Mouse (Mus musculus) skeletal muscle tissue, postnatal 0 days (tissue): ENCODE measurements around the gene Syce1. TPM values are rescaled to one million over a fixed set of nuclear protein-coding genes. Genes with fewer than 3 reads are reported as not detected.

Experiments
- polyA plus RNA-seq: library from polyadenylated mRNA; unstranded; fragments of >200 nt; fragmentation: Nextera tagmentation; extraction: Ambion mirVana; gene quantifications from 2 replicates; pipeline ENCODE4 v1.2.1, GENCODE M21; 2015

The Syce1 gene
- polyA plus RNA-seq, result 0.21 TPM in 1 of 2 replicates, not detected in the other

GRCm38 (mm10) chr7:140787406-140788052 lies at the start of gene Syce1:
Gene Syce1, minus strand, starts transcription at chr7:140787852.

GRCm38 (mm10) chr7:140834968-140835757 lies 47.5 kb upstream of the Syce1 start, which contains the start of gene Urah:
Gene Urah, plus strand, starts transcription at chr7:140835018.

GRCm38 (mm10) chr7:140821653-140822329 lies 34.1 kb upstream of the Syce1 start, which contains the start of gene Zfp941:
Gene Zfp941, minus strand, starts transcription at chr7:140822178.

GRCm38 (mm10) chr7:140763447-140764020 lies 24.1 kb downstream of the Syce1 start, which contains the start of gene Cyp2e1:
Gene Cyp2e1, plus strand, starts transcription at chr7:140763739.

Other genes with a start within 250 kb of the Syce1 start
- gene Olfr538, start 220.0 kb downstream of the Syce1 start, polyA plus RNA-seq, result not detected in 2 replicates
- not detected in 2 replicates for gene Olfr46, start 186.6 kb downstream of the Syce1 start, polyA plus RNA-seq
- gene Olfr61, start 158.9 kb downstream of the Syce1 start, polyA plus RNA-seq, result not detected in 2 replicates
- gene Olfr53, start 141.4 kb downstream of the Syce1 start, polyA plus RNA-seq, result not detected in 2 replicates
- gene Olfr539, start 127.9 kb downstream of the Syce1 start, polyA plus RNA-seq, result not detected in 2 replicates
- not detected in 2 replicates for gene Olfr45, start 105.9 kb downstream of the Syce1 start, polyA plus RNA-seq
- gene Olfr541, start 90.6 kb downstream of the Syce1 start, polyA plus RNA-seq, result not detected in 2 replicates
- gene Cyp2e1, start 24.1 kb downstream of the Syce1 start, polyA plus RNA-seq, result 0.29 and 13.1 TPM in 2 replicates
- gene Zfp941, start 34.3 kb upstream of the Syce1 start, polyA plus RNA-seq, result 0.11 and 0.14 TPM in 2 replicates
- gene Urah, start 47.2 kb upstream of the Syce1 start, polyA plus RNA-seq, result 5.0 TPM in 1 of 2 replicates, not detected in the other
- gene Scgb1c1, start 57.7 kb upstream of the Syce1 start, polyA plus RNA-seq, result not detected in 2 replicates
- gene Odf3, start 60.0 kb upstream of the Syce1 start, polyA plus RNA-seq, result not detected in 2 replicates
- gene Gm45785, start 68.5 kb upstream of the Syce1 start, polyA plus RNA-seq, result not detected in 2 replicates
- gene Ric8a, start 69.1 kb upstream of the Syce1 start, polyA plus RNA-seq, result 40.2 and 42.3 TPM in 2 replicates
- gene Bet1l, start 69.7 kb upstream of the Syce1 start, polyA plus RNA-seq, result 35.0 and 37.4 TPM in 2 replicates
- 170 and 182 TPM in 2 replicates for gene Psmd13, start 94.1 kb upstream of the Syce1 start, polyA plus RNA-seq
- gene Sirt3, start 94.5 kb upstream of the Syce1 start, polyA plus RNA-seq, result 28.6 and 32.3 TPM in 2 replicates
- gene Cox8b, start 112.6 kb upstream of the Syce1 start, polyA plus RNA-seq, result 998 and 1,212 TPM in 2 replicates
- 0.02 and 0.06 TPM in 2 replicates for gene Nlrp6, start 133.1 kb upstream of the Syce1 start, polyA plus RNA-seq
- 8.7 and 9.2 TPM in 2 replicates for gene Pgghg, start 153.5 kb upstream of the Syce1 start, polyA plus RNA-seq
- gene Ifitm5, start 162.4 kb upstream of the Syce1 start, polyA plus RNA-seq, result 1.2 and 2.4 TPM in 2 replicates
- not detected in 2 replicates for gene Gm45717, start 168.1 kb upstream of the Syce1 start, polyA plus RNA-seq
- 680 and 694 TPM in 2 replicates for gene Ifitm2, start 168.1 kb upstream of the Syce1 start, polyA plus RNA-seq
- 12.1 and 16.9 TPM in 2 replicates for gene Ifitm1, start 179.4 kb upstream of the Syce1 start, polyA plus RNA-seq
- gene Ifitm3, start 222.9 kb upstream of the Syce1 start, polyA plus RNA-seq, result 250 and 252 TPM in 2 replicates
- 0.56 and 1.0 TPM in 2 replicates for gene Ifitm6, start 230.1 kb upstream of the Syce1 start, polyA plus RNA-seq
- gene Gm17387, start 241.3 kb upstream of the Syce1 start, polyA plus RNA-seq, result not detected in 2 replicates